14 mouse cellular contexts compared by ENCODE assay signal in genomic region chr1:40002129-40002727, GRCm38 (mm10).
DNase-seq lines count a peak whose midpoint lies in the region; ATAC-seq and TF ChIP-seq lines count a peak whose summit lies in the region.
"Had no signal": no experiment of that assay in that cellular context is flagged by ENCODE, and none has a peak within 500 bp of the region (broad histone marks: within the 10 kb centered on the region; RNA-seq: fewer than 3 reads in every experiment).

No protein-coding gene starts in this region.

- no peaks in the 10 kb centered on the region for H3K27me3 ChIP-seq in thymus, adult 2 months (ENCODE audit: control insufficient read depth, insufficient read depth, low read length)
- H3K27me3 ChIP-seq: liver, embryonic 15.5 days had no signal

- intact Hi-C loops in gastrocnemius, adult 2 months (cut with DNase I), result loop anchor here (5.0 kb wide), 1 partner anchor 85 kb away; no protein-coding TSS in a partner anchor
- intact Hi-C loops in gastrocnemius, postnatal 14 days (cut with DNase I; ENCODE audit: low total_unique reads), result loop anchor here (5.0 kb wide), 1 partner anchor 375 kb away; no protein-coding TSS in a partner anchor

- no peak for TF ChIP-seq POLR2A in thymus, adult 2 months (IDR thresholded peaks at IDR 0.05; ENCODE audit: control insufficient read depth, extremely low read depth, insufficient read depth, low read length, poor library complexity)

- TF ChIP-seq CTCF in gastrocnemius, adult 2 months (IDR thresholded peaks at IDR 0.05), result peak; percentile 37
- no peak for TF ChIP-seq CTCF in thymus, adult 2 months (IDR thresholded peaks at IDR 0.05; ENCODE audit: borderline replicate concordance, control insufficient read depth, extremely low read depth, insufficient read depth, low read length, poor library complexity)

- WGBS in thymus, adult 2 months, result 63% methylated on average over 4 of the region's 4 CpGs

- ATAC-seq in granulocyte monocyte progenitor cell, adult 5-6 weeks (replicated peaks; ENCODE audit: poor library complexity, severe bottlenecking), result peak; percentile 31; the same call in 1 of the 2 replicates

- peaks cover 71% of the 10 kb centered on the region for H3K36me3 ChIP-seq in thymus, adult 2 months (ENCODE audit: control insufficient read depth, insufficient read depth, low read length)
- H3K36me3 ChIP-seq: G1E had no signal

- no peak overlapping the region for H3K27ac ChIP-seq in gastrocnemius, adult 2 months
- H3K27ac ChIP-seq in thymus, adult 2 months (ENCODE audit: control insufficient read depth, insufficient read depth, low read length), result no peak overlapping the region
- H3K27ac ChIP-seq: forebrain, embryonic 10.5 days; heart, embryonic 10.5 days; liver, embryonic 15.5 days had no signal

- H3K4me3 ChIP-seq in gastrocnemius, adult 2 months, result no peak overlapping the region
- H3K4me3 ChIP-seq in thymus, adult 2 months (ENCODE audit: control insufficient read depth, insufficient read depth, low read length), result no peak overlapping the region
- H3K4me3 ChIP-seq: forebrain, embryonic 10.5 days; heart, embryonic 10.5 days; liver, embryonic 15.5 days had no signal

- DNase-seq in gastrocnemius, adult 2 months, result no peak
- DNase-seq in gastrocnemius, postnatal 14 days, result no peak
- DNase-seq in thymus, postnatal 4 days, result peak; percentile 31
- DNase-seq in thymus, adult 2 months, result no peak
- DNase-seq in ovary, postnatal 14 days (ENCODE audit: low spot score), result no peak
- DNase-seq in adrenal gland, postnatal 14 days, result no peak
- no peak for DNase-seq in frontal cortex, postnatal 10 days (ENCODE audit: low spot score in 2 of 2)
- DNase-seq: adrenal gland, postnatal 36 days; cerebellum, adult 9-11 months had no signal

- H3K4me1 ChIP-seq in thymus, adult 2 months (replicated peaks; ENCODE audit: control insufficient read depth, insufficient read depth, low read length), result peaks cover 2% of the 10 kb centered on the region; the same call in 1 of the 2 replicates
- H3K4me1 ChIP-seq: forebrain, embryonic 10.5 days; heart, embryonic 10.5 days; liver, embryonic 15.5 days had no signal
